Mouse (Mus musculus) left cerebral cortex, postnatal 14 days (tissue): Measurements from ENCODE around the gene Gm14401. TPM values are rescaled to one million over a fixed set of nuclear protein-coding genes. Genes with fewer than 3 reads are reported as not detected.
"Not testable (repeated sequence)": the region's sequence is repeated elsewhere in the genome, so short reads cannot be mapped to it uniquely, and the experiment has no call there.

ENCODE experiments used
- DNase-seq, 2 experiments: peaks; one replicate each; pipeline ENCODE4 v3.0.0; 2021 to 2022; ENCODE audit warnings: low spot score in 2 of 2, mixed read lengths in 1 of 2
- intact Hi-C: fragments of 180-260 bp; cut with DNase I; formaldehyde crosslinking; loops from one replicate; pipeline ENCODE4 v1.15.1; 2025
- long read RNA-seq, 2 experiments: library from polyadenylated mRNA; stranded (forward); transcript quantifications; one replicate each; pipeline ENCODE4 v2.0.0; 2021
- total RNA-seq, 2 experiments: library from RNA; stranded (reverse); gene quantifications; 2 replicates each; pipeline ENCODE4 v1.2.3; 2021

The Gm14401 gene
- total RNA-seq = 1 to 10 TPM in 1 of 2 experiments, under 1 TPM in 1; 0.93 to 1.1 TPM
- long read RNA-seq, experiment 1 = 0 reads
- long read RNA-seq, experiment 2 = 0 reads

DNA sequence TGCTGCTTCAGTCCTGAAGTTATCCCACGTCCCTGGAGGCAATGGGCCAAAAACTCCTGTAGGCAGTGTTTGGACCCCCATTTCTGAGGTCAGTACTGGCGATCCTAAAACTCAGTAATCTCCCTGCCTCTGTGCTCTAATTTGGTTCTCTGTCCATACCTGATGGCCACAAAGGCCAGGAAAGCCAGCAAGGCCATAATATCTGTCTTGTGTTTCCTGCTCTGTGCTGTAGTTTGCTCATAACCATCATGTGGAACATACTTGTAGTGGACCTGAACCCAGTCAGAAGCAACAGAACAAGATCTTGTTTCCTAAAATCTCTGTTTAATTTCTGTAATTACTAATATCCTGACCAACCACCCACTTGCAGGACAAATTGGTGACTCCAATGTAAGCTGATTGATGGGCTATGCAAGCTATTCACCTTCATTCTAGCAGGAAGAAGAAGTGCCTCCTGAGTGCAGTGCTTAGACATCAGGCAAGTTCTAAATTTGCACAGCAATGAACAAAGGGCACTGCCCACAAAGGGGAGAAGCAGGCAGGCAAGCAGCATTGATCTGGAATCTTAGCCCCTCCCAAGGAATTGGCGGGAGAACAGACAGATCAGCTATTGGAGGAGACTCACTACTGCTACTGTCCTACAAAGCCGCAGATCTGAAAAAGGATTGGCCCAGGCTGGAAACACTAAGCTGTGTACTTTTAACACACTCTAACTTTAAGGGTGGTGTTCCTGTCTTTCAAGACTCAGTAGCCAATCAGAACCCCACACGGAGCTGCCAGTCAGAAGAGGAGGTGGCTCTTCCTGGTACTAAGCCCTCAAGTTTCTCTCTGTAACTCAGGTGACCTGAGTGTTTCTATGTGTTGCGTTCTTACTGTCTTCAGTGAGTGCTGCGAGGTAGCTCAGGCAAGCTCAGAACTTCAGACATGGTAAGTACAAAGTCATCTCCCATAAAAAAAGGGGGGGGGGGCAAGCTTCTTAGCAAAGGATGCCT is at the start of gene Gm14401:
TSS of gene Gm14401 (plus strand) at position 889 of the 992 bp plus-strand sequence.
- DNase-seq, intact Hi-C loops: not testable (repeated sequence)

DNA sequence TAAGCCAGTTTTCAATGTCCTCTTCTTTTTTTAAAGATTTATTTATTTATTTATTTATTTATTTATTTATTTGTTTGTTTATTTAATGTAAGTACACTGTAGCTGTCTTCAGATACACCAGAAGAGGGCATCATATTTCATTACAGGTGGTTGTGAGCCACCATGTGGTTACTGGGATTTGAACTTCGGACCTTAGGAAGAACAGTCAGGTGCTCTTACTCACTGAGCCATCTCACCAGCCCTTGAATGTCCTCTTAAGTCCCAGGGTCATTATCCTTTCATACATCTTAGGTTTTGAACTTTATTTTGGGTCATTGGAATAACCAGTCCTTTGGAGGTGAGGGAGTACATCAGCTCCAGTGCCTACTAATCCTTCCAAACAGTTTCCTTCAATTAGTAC is 1.3 kb upstream of the Gm14401 start:
- DNase-seq, intact Hi-C loops: not testable (repeated sequence)

DNA sequence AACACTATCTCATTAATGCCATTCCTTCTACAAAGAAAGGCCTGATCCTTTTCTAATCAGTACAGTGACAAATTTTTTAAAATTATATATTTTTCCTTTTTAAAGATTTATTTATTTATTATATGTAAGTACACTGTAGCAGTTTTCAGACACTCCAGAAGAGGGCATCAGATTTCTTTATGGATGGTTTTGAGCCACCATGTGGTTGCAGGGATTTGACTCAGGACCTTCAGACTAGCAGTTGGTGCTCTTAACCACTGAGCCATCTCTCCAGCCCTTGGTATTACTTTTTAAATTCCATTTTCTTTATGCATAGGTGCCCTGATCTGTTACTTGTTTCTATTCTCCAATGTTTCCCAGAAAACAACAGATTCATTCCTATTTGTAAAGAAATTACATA is 895 bp downstream of the Gm14401 start:
- intact Hi-C loops, DNase-seq: not testable (repeated sequence)

DNA sequence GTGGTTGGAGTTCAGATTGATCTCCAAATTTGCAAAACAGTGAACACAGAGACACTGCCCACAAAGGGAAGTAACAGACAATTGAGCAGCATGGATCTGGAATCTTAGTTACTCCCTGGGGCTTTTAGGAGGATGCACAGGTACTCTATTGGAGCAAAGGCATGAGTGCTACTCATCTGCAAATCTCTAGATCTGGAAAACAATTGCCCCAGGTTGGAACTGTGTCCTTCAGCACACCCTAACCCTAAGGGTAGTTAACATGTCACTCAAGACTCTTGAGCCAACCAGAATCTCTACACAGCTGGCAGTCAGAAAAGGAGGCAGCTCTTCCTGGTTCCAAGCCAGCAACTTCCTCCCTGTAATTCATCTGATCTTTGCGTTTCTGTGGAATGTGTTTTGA is 5.7 kb downstream of the Gm14401 start:
- DNase-seq = not testable (repeated sequence)

DNA sequence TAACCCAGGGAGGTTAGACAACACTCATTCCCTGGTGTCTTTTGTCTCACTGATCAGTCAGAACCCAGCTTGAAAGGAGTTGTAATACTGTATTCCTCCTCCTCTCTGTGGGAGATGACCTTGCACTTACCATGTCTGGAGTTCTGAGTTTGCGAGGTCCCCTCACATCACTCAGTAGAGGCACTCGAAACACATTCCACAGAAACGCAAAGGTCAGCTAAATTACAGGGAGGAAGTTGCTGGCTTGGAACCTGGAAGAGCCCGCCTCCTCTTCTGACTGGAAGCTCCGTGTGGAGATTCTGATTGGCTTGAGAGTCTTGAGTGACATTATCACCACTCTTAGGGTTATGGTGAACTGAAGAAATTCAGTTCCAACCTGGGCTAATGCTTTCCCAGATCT is 35.0 kb downstream of the Gm14401 start:
- intact Hi-C loops, DNase-seq: not testable (repeated sequence)

More for the DNA sequence above, 5.7 kb downstream of the Gm14401 start:
- intact Hi-C loops = not testable (repeated sequence)

DNA sequence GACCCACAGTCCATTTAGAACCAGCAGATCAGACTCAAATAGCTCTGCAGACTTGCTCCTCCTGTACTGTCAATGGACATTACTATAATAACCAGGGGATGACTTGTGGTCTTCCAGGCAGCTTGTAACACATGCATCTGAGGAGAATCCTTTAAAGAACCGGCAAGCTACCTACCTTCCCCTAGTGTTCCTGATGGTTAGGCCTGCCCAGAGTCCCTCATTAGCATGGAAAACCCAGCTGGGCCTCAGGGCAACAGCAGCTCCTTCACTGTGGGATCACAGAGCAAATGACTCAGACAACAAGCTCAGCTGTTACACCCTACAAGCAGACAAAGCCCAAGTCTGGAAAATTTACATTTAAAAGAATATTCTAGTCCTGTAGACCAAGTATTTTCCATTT is 55.0 kb downstream of the Gm14401 start:
- intact Hi-C loops, DNase-seq: not testable (repeated sequence)

Other genes with a start within 250 kb of the Gm14401 start
- not detected for gene Gm14408, start 243.2 kb upstream of the Gm14401 start, total RNA-seq
- 10 to 100 TPM; 16.4 to 20.1 TPM for gene Gm14296, start 146.5 kb upstream of the Gm14401 start, total RNA-seq
- 10 to 100 TPM; 57.3 to 65.0 TPM for gene Gm14419, start 73.4 kb upstream of the Gm14401 start, total RNA-seq
- gene Gm14410, start 132.1 kb downstream of the Gm14401 start, total RNA-seq = 10 to 100 TPM; 42.0 to 43.8 TPM
- gene Gm14409, start 192.7 kb downstream of the Gm14401 start, total RNA-seq = 1 to 10 TPM in 1 of 2 experiments, under 1 TPM in 1; 0.75 to 1.2 TPM
- 1 to 10 TPM; 2.4 to 2.5 TPM for gene Gm14412, start 250.0 kb downstream of the Gm14401 start, total RNA-seq